Mouse (Mus musculus) neural tube, embryonic 12.5 days (tissue): ENCODE data around the gene Vps53. TPM values are rescaled to one million over a fixed set of nuclear protein-coding genes. Genes with fewer than 3 reads are reported as not detected.

Experiments used
- ATAC-seq: fragments of 200-750 bp; cut with Nextera tagmentation; 2 replicates; pipeline ENCODE4 v1.8.0; 2017; ENCODE audit warnings: low read depth, mild to moderate bottlenecking, moderate TSS enrichment, moderate library complexity; ENCODE audit not compliant: low FRiP score
- H3K27ac ChIP-seq: fragments of 300-500 bp; sonication (generic); 2 replicates; pipeline ENCODE4 v1.5.1; 2016
- H3K27me3 ChIP-seq: fragments of 300-500 bp; sonication (generic); replicated peaks from 2 replicates; pipeline ENCODE4 v1.6.1; 2016; ENCODE audit warnings: mild to moderate bottlenecking
- H3K36me3 ChIP-seq: fragments of 300-500 bp; sonication (generic); 2 replicates; pipeline ENCODE4 v1.6.1; 2016; ENCODE audit warnings: mild to moderate bottlenecking
- H3K4me1 ChIP-seq: fragments of 300-500 bp; sonication (generic); 2 replicates; pipeline ENCODE4 v1.6.1; 2016
- H3K4me2 ChIP-seq: fragments of 300-500 bp; sonication (generic); replicated peaks from 2 replicates; pipeline ENCODE4 v1.6.1; 2016; ENCODE audit warnings: mild to moderate bottlenecking
- H3K4me3 ChIP-seq: fragments of 300-500 bp; sonication (generic); 2 replicates; pipeline ENCODE4 v1.5.1; 2016
- H3K9ac ChIP-seq: fragments of 300-500 bp; sonication (generic); 2 replicates; pipeline ENCODE4 v1.6.1; 2016; ENCODE audit warnings: mild to moderate bottlenecking
- H3K9me3 ChIP-seq: fragments of 300-500 bp; sonication (generic); 2 replicates; pipeline ENCODE4 v1.6.1; 2016; ENCODE audit warnings: mild to moderate bottlenecking
- WGBS: fragments of 180-500 bp; shearing (Covaris S2); methylation state at CpG from one replicate; pipeline ENCODE4 v1.1.7; 2016; 5-methylcytosine and 5-hydroxymethylcytosine counted together
- polyA plus RNA-seq: library from polyadenylated mRNA; unstranded; fragments of >200 nt; fragmentation: Nextera tagmentation; extraction: Ambion mirVana; gene quantifications from 2 replicates; pipeline ENCODE4 v1.2.1, GENCODE M21; 2016

Gene Vps53
- polyA plus RNA-seq, 1 experiment from 2014 or later: 62.2 TPM

DNA sequence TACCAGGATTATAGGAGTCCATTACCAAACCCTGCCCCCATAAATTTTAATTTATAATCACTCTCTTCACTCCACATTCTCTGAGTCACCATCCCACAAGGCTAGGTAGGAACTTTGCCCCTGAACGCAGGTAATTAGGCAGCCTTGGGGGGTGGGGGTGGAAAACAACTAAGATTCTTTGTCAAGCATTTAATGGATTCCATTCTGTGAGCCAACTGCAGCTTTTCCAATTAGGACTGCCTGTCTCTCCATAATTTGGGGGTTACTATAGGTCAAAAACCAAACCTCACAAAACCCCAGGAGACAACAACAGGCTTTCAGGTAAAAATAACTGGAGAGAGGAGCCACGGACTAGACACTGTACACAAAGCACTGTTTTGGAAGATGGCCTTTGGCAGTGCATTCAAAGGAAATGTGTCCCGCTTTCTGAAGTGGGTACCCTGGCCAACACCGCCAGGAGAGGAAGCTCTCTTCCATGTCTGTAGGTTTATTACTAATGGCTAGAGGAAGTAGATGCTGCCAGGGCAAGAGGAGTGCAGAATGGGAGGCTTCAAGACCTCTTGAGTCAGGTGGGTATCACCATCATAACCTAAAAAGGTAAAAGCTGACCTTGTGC is 138.6 kb downstream of the Vps53 start:
- Histone ChIP-seq H3K4me3 (no peak overlapping the region), H3K4me1 (peaks cover 7% of the 10 kb centered on the region), H3K36me3 (peaks cover 7% of the 10 kb centered on the region; the same call in 1 of the 2 replicates), H3K27ac (no peak overlapping the region), H3K4me2 (no peak overlapping the region), H3K27me3 (no peaks in the 10 kb centered on the region), H3K9me3 (no peaks in the 10 kb centered on the region), H3K9ac (no peak overlapping the region)
- no peak for ATAC-seq
- WGBS: 81% methylated on average over 4 of the region's 4 CpGs

DNA sequence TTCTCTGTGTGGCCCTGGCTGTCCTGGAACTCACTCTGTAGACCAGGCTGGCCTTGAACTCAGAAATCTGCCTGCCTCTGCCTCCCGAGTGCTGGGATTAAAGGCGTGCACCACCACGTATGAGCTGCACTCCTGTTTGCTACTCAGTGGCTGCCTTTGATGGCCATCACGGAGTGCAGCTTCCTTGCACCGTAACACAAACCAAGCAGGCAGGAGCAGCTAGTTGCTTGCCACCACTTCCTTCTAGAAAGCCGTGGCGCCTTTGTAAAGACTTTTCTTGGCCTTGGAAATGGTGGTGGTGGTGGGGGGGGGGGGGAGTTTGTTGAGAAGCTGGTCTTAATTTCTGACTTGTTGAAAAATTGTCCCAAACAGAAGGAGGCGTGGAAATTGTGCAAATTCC is 139.3 kb downstream of the Vps53 start:
- no peak overlapping the region for H3K9ac ChIP-seq
- H3K27ac ChIP-seq: no peak overlapping the region
- no peak for ATAC-seq
- H3K4me3 ChIP-seq: no peak overlapping the region
- 86% methylated on average over 8 of the region's 8 CpGs for WGBS
- no peaks in the 10 kb centered on the region for H3K9me3 ChIP-seq
- H3K36me3 ChIP-seq: peaks cover 4% of the 10 kb centered on the region; the same call in 1 of the 2 replicates
- no peaks in the 10 kb centered on the region for H3K27me3 ChIP-seq
- H3K4me2 ChIP-seq: no peak overlapping the region
- H3K4me1 ChIP-seq: peaks cover 7% of the 10 kb centered on the region

DNA sequence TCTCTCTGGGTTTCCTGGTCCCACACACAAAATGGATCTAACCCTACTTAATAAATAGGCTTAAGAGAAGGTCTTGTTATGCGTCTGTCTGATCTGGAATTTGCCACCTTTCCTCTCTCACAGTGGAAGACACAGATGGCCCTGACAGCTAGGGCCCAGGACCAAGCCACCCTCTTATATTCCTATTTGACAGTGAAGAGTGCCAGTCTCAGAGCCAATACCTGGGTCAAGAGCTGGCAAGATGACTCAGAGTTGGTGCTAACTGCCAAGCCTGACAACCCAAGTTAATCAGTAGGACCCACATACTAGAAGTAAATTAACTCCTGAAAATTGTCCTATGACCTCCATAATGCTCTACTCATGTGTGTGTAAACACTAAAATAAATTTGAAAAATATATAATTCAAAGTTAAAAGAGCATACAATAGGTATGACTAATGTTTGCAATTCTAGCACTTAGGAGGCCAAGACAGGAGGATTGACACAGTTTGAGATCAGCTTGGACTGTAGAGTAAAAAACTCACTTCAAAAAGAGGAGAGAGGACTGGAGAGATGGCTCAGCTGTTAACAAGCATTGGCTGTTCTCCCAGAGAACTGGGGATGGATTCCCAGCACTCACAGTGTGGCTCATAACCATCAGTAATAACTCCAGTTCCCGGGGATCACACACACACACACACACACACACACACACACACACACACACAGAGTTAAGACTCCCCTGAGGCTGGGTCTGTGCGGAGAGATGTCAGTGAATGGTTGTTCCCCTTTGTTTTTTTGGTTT is 140.0 kb downstream of the Vps53 start:
- Histone ChIP-seq H3K9me3 (no peaks in the 10 kb centered on the region), H3K27ac (no peak overlapping the region), H3K4me1 (peaks cover 4% of the 10 kb centered on the region), H3K4me3 (no peak overlapping the region), H3K36me3 (no peaks in the 10 kb centered on the region), H3K27me3 (no peaks in the 10 kb centered on the region), H3K9ac (no peak overlapping the region), H3K4me2 (no peak overlapping the region)
- no peak for ATAC-seq
- 83% methylated on average over 3 of the region's 3 CpGs for WGBS

DNA sequence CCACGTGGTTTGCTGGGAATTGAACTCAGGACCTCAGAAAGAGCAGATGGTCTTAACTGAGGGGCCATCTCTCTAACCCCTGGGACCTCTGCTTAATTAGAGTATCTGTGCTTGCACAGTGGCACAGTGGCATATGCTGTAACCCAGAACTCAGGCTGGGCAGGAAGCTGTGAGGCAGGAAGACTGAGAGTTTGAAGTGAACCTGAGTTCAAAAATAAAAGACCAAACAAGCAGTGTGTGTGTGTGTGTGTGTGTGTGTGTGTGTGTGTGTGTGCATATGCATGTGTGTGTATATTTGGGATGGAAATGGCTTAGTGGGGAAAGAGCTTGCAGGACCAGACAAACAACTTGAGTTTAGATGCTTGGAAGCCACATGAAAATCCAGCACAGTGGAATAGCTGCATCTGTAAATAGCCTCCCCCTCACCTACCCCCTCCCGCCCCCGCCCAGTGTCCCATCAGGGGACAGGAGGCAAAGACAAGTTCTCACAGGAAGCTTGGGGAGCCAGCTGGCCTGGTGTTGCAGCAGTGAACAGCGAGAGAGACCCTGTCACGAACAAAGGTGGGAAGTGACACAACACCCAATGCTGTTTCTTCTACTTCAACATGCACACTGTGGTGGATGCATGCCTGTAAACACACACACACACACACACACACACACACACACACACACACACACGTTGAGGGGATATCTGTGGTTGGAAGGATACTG is 141.7 kb downstream of the Vps53 start:
- Histone ChIP-seq H3K4me1 (no peaks in the 10 kb centered on the region), H3K9ac (no peak overlapping the region), H3K4me2 (no peak overlapping the region), H3K27ac (no peak overlapping the region), H3K9me3 (no peaks in the 10 kb centered on the region), H3K4me3 (no peak overlapping the region), H3K36me3 (no peaks in the 10 kb centered on the region), H3K27me3 (no peaks in the 10 kb centered on the region)
- WGBS: 61% methylated on average over 6 of the region's 6 CpGs
- no peak for ATAC-seq

DNA sequence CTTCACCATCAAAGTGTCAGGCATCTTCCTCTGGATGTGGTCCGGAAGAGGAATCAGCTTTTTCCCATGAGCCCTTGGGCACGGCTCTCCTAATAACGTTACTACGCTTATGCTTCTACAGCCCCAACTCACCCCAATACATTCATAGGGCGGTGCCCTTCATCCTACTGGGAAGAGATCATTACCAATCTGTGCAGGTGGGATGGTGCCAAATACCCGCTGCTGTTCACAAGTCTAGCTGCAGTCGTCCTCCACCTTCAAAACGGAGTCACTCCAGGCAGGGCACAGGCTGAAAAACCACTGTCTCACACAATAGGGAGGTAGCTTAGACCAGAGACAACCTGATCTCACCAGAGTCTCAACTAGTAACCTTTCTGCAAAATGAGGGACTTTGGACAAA is 144.3 kb downstream of the Vps53 start:
- 87% methylated on average over 8 of the region's 8 CpGs for WGBS
- no peak overlapping the region for H3K9ac ChIP-seq
- H3K4me1 ChIP-seq: no peaks in the 10 kb centered on the region
- no peak overlapping the region for H3K27ac ChIP-seq
- no peak overlapping the region for H3K4me2 ChIP-seq
- ATAC-seq: no peak
- no peaks in the 10 kb centered on the region for H3K36me3 ChIP-seq
- no peaks in the 10 kb centered on the region for H3K27me3 ChIP-seq
- no peaks in the 10 kb centered on the region for H3K9me3 ChIP-seq
- H3K4me3 ChIP-seq: no peak overlapping the region

DNA sequence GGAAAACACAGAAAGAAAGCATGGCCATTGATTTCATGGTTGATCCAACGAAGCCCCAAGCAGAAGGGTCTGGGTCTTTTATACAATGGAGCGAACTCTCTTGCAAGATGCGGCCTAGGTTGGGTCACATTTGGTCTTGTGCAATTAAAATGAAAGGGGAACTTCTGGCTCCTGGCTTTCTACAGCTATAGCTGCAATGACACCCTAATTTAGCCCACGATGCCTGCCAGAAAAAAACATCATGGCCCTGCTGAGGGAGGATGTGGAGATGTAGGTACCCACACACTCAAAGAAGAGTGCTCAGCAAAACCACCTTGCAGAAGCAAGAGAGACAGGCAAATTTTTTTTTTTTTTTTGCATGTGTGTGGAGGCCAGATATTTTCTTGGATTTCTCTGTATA is 145.6 kb downstream of the Vps53 start:
- no peak overlapping the region for H3K27ac ChIP-seq
- no peak overlapping the region for H3K9ac ChIP-seq
- H3K4me1 ChIP-seq: no peaks in the 10 kb centered on the region
- 0 out of 2 replicates have a peak, but pooled peaks cover 8% of the 10 kb centered on the region for H3K27me3 ChIP-seq
- ATAC-seq: no peak
- WGBS: 48% methylated on average over 4 of the region's 4 CpGs
- H3K9me3 ChIP-seq: no peaks in the 10 kb centered on the region
- H3K36me3 ChIP-seq: no peaks in the 10 kb centered on the region
- no peak overlapping the region for H3K4me3 ChIP-seq
- no peak overlapping the region for H3K4me2 ChIP-seq

DNA sequence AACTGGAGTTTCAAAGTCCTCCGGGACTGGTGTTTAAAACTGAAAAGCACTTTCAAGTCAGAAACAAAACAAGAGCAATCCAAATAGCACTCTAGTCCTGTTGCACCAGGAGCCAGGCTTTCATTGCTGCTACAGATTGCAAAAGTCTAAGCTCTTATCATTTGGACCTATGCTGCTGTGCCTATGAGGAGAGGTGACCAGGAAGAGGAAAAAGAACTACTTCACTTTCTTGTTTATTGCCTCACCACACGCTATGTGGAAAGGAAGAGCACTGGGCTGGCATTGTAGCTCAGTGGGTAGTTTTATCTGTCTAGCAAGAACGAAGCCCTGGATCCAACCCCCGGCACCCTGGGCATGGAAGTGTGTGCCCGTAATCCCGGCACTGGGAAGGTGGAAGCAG is 146.1 kb downstream of the Vps53 start:
- Histone ChIP-seq H3K4me2 (no peak overlapping the region), H3K9me3 (no peaks in the 10 kb centered on the region), H3K36me3 (no peaks in the 10 kb centered on the region), H3K27me3 (0 out of 2 replicates have a peak, but pooled peaks cover 8% of the 10 kb centered on the region), H3K9ac (no peak overlapping the region), H3K4me1 (no peaks in the 10 kb centered on the region), H3K27ac (no peak overlapping the region), H3K4me3 (no peak overlapping the region)
- WGBS: 76% methylated on average over 6 of the region's 6 CpGs
- no peak for ATAC-seq

DNA sequence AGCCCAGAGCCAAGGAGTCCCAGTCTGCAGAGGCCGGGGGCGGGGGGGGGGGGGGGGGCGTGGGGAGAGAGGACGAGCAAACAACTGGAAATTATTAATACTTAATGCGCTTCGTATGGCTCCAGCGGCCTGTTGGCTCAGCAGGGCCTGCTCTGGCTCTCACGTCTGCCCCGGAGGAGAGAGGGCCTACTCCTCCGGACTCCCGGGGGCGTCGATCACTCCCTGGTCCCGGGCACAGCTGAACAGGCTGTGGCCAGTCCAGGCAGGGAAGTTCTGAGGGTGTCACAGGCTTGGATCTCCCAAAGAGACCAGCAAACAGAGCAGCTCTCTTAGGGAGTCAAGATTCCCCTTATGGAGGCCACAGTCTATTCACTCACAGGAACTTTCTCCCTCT is 151.4 kb downstream of the Vps53 start:
- H3K27me3 ChIP-seq: 0 out of 2 replicates have a peak, but pooled peaks cover 16% of the 10 kb centered on the region

DNA sequence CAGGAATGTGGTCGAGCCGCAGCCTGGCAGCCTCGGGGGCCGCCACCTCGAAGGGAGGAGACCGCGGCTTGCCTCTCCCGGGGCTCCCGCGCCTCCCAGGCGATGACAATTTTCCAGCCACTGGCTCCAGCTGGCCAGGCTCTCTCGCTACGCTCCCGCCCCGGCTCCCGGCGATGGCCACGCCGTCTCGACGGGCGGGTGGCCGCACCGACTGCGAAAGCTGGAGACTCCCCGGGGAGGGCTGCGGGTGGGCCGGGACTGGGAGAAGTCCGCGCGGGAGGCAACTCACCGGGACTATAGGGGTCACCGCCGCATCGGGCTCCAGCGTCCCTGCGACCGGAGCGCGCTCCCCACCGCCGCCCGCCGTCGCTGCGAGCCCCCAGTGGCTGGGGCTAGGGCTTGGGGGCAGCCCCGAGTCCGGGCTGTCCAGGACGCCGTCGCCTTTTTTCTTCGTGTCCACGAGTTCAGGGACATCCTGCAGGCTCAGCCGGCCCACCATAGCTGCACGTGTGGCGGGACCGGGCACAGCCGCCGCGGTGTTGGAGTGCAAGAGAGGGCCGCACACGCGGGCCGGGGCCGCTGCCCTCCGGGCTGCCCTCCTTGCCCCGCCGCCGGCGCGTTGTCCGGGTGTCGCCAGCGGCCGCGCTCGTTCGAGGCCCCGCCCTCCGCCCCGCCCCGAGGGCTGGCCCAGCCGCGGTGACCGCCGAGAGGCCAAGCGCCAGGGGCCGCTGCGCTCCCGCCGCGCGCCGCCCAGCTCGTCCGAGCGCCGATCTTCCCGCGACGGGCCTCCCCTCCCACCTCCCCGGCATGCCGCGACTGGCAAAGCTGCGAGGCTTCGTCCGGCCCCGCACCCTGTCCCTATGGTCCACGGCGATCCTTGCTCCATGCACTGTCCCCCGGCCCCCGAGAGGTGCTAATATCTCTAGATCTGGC is 152.0 kb downstream of the Vps53 start, which contains the start of gene Rflnb:
Gene Rflnb, minus strand, starts transcription at position 644 of the 933 bp plus-strand sequence.
- WGBS: under 1% methylated on average over 107 of the region's 112 CpGs
- H3K4me3 ChIP-seq: peak within 1 kb of the TSS; percentile 60

More for the DNA sequence above, 151.4 kb downstream of the Vps53 start:
- Histone ChIP-seq H3K4me1 (peaks cover 20% of the 10 kb centered on the region), H3K4me3 (peak overlapping the region; percentile 60), H3K36me3 (no peaks in the 10 kb centered on the region), H3K4me2 (peak overlapping the region; percentile 96), H3K9me3 (no peaks in the 10 kb centered on the region), H3K9ac (peak overlapping the region; percentile 70), H3K27ac (no peak overlapping the region)
- WGBS: 2% methylated on average over 10 of the region's 14 CpGs
- ATAC-seq: peak; percentile 44; the same call in 1 of the 2 replicates

DNA sequence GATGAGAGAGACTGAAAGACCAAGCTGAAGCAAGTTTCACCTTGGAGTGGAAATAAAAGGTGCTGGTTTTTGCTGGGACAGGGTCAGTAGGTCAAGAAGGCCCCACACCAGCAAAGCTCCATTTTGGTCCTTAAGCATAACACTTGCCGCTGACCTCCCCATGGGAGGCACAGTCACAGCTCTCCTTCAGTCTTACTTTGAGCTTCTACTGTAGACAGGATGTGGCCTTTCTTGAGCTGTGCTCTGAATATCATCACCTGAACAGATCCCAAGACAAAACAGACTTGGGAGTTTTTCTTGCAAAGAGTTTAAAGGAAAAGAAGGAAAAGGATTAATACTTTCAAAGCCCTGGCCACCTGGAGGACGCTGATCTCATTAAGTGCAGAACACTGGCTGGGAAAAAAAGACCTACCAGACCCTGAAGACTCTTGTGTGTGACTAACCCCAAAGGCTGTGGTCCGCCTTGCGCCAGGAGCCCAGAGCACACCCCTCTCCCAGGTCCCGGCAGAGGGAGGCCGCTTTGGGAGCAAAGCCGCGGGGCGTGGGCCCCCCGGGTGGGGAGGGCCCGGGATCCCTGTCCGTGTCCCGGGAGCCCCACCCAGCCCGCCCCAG is 152.8 kb downstream of the Vps53 start:
- Histone ChIP-seq H3K9me3 (no peaks in the 10 kb centered on the region), H3K4me2 (peak overlapping the region; percentile 96), H3K4me3 (peak overlapping the region; percentile 60), H3K9ac (peak overlapping the region; percentile 70), H3K27ac (no peak overlapping the region), H3K27me3 (0 out of 2 replicates have a peak, but pooled peaks cover 16% of the 10 kb centered on the region), H3K36me3 (no peaks in the 10 kb centered on the region), H3K4me1 (peaks cover 20% of the 10 kb centered on the region)
- WGBS: 12% methylated on average over 11 of the region's 14 CpGs
- ATAC-seq: peak; percentile 13; the same call in 1 of the 2 replicates

More for the DNA sequence above, 152.0 kb downstream of the Vps53 start, which contains the start of gene Rflnb:
- ATAC-seq: peak; percentile 88
- H3K27me3 ChIP-seq: 0 out of 2 replicates have a peak, but pooled peaks cover 16% of the 10 kb centered on the region
- no peak within 1 kb of the TSS for H3K27ac ChIP-seq
- no peaks in the 10 kb centered on the region for H3K9me3 ChIP-seq
- H3K9ac ChIP-seq: peak within 1 kb of the TSS; percentile 70
- peak within 1 kb of the TSS; percentile 96 for H3K4me2 ChIP-seq
- peaks cover 20% of the 10 kb centered on the region for H3K4me1 ChIP-seq
- no peaks in the 10 kb centered on the region for H3K36me3 ChIP-seq

DNA sequence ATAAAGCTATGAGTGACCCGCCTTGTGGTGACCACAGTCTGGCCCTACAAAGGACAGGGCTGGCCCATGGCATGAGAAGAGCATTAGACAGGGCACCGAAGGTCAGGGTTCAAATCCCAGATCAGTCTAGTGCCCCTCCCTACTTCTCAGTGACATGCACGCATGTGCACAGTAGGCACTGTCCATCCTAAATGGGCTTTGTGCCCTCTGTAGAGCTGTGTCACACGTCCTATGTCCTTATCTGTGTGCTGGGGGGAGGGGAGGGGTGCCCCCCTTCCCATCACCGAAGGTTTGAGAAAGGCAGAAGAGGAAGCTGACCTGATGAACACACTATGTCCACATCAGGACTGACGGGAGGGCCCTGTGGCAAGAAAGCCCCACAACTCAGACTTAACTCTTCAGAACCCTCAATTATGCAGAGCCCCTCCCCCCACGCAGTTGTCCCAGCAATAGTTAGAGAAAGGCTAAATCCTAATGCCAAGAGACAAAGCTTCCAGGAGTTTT is 154.3 kb downstream of the Vps53 start:
- H3K36me3 ChIP-seq: no peaks in the 10 kb centered on the region; the same call in 1 of the 2 replicates
- WGBS: 72% methylated on average over 7 of the region's 7 CpGs
- 0 out of 2 replicates have a peak, but pooled peaks cover 16% of the 10 kb centered on the region for H3K27me3 ChIP-seq

More for the DNA sequence above, 154.3 kb downstream of the Vps53 start:
- no peak overlapping the region for H3K9ac ChIP-seq
- H3K27ac ChIP-seq: no peak overlapping the region
- no peak overlapping the region for H3K4me3 ChIP-seq
- H3K4me1 ChIP-seq: peaks cover 20% of the 10 kb centered on the region
- no peaks in the 10 kb centered on the region for H3K9me3 ChIP-seq
- H3K4me2 ChIP-seq: 0 out of 2 replicates have a peak overlapping the region, but pooled peaks have one; percentile 96
- ATAC-seq: no peak
